Mouse (Mus musculus) megakaryocyte, embryonic 14.5 days (primary cell): Measurements from ENCODE around the gene Aip. TPM values are rescaled to one million over a fixed set of nuclear protein-coding genes. Genes with fewer than 3 reads are reported as not detected.

Experiments
- H3K27me3 ChIP-seq: replicated peaks from 2 replicates; pipeline ENCODE3; 2012; ENCODE audit warnings: inconsistent platforms
- H3K36me3 ChIP-seq: replicated peaks from 2 replicates; pipeline ENCODE3; 2012; ENCODE audit warnings: low read length, inconsistent platforms, mixed read lengths
- H3K4me1 ChIP-seq: 2 replicates; pipeline ENCODE4 v1.6.1; 2012; ENCODE audit warnings: inconsistent platforms
- H3K4me3 ChIP-seq: replicated peaks from 2 replicates; pipeline ENCODE3; 2012; ENCODE audit warnings: moderate library complexity, mild to moderate bottlenecking, inconsistent platforms
- H3K9me3 ChIP-seq: 2 replicates; pipeline ENCODE4 v1.6.1; 2012; ENCODE audit warnings: inconsistent platforms
- FLI1 ChIP-seq: IDR thresholded peaks from 2 replicates; pipeline ENCODE4 v1.6.1; 2012; ENCODE audit warnings: low read length, inconsistent platforms, mixed read lengths
- GATA1 ChIP-seq: IDR thresholded peaks from 3 replicates; pipeline ENCODE4 v1.6.1; 2012; ENCODE audit warnings: mixed read lengths, low read length, inconsistent platforms, borderline replicate concordance
- polyA plus RNA-seq: library from polyadenylated mRNA; stranded (reverse); fragments of >175 nt; gene quantifications from 2 replicates; pipeline ENCODE4 v1.2.3, GENCODE M21; 2012; ENCODE audit warnings: low replicate concordance; ENCODE audit not compliant: insufficient read depth

Aip gene
- polyA plus RNA-seq, 1 experiment: 293 TPM

GRCm38 (mm10) chr19:4091383-4091782 lies 34.3 kb downstream of the Aip start:
- no peaks in the 10 kb centered on the region for H3K36me3 ChIP-seq
- TF ChIP-seq GATA1 (no peak), FLI1 (no peak)
- H3K4me1 ChIP-seq: peaks cover 45% of the 10 kb centered on the region
- H3K4me3 ChIP-seq: no peak overlapping the region
- H3K27me3 ChIP-seq: peaks cover 36% of the 10 kb centered on the region
- H3K9me3 ChIP-seq: no peaks in the 10 kb centered on the region

- peak overlapping the region; percentile 4 for H3K4me3 ChIP-seq
- H3K9me3 ChIP-seq: no peaks in the 10 kb centered on the region
- peaks cover 46% of the 10 kb centered on the region for H3K27me3 ChIP-seq
- no peak for TF ChIP-seq GATA1
- no peak for TF ChIP-seq FLI1
- H3K36me3 ChIP-seq: no peaks in the 10 kb centered on the region
- peaks cover 49% of the 10 kb centered on the region for H3K4me1 ChIP-seq
These were observed 35.2 kb downstream of the Aip start for GRCm38 (mm10) chr19:4090446-4090845.

GRCm38 (mm10) chr19:4089128-4089527 lies 36.5 kb downstream of the Aip start:
- Histone ChIP-seq H3K4me3 (no peak overlapping the region), H3K9me3 (no peaks in the 10 kb centered on the region), H3K4me1 (peaks cover 62% of the 10 kb centered on the region), H3K27me3 (peaks cover 59% of the 10 kb centered on the region), H3K36me3 (no peaks in the 10 kb centered on the region)
- TF ChIP-seq GATA1 (no peak), FLI1 (no peak)

GRCm38 (mm10) chr19:4088146-4088545 lies 37.5 kb downstream of the Aip start:
- Histone ChIP-seq H3K4me3 (no peak overlapping the region), H3K27me3 (peaks cover 69% of the 10 kb centered on the region)
- no peak for TF ChIP-seq GATA1

GRCm38 (mm10) chr19:4087090-4087489 lies 38.6 kb downstream of the Aip start:
- no peaks in the 10 kb centered on the region for H3K36me3 ChIP-seq
- TF ChIP-seq FLI1 (no peak), GATA1 (no peak)
- no peaks in the 10 kb centered on the region for H3K9me3 ChIP-seq
- no peak overlapping the region for H3K4me3 ChIP-seq
- H3K27me3 ChIP-seq: peaks cover 73% of the 10 kb centered on the region
- peaks cover 61% of the 10 kb centered on the region for H3K4me1 ChIP-seq

More at GRCm38 (mm10) chr19:4088146-4088545, 37.5 kb downstream of the Aip start:
- Histone ChIP-seq H3K36me3 (no peaks in the 10 kb centered on the region), H3K9me3 (no peaks in the 10 kb centered on the region), H3K4me1 (peaks cover 65% of the 10 kb centered on the region)

- no peaks in the 10 kb centered on the region for H3K9me3 ChIP-seq
- H3K4me3 ChIP-seq: no peak overlapping the region
- no peak for TF ChIP-seq FLI1
- no peak for TF ChIP-seq GATA1
- H3K4me1 ChIP-seq: peaks cover 55% of the 10 kb centered on the region
- no peaks in the 10 kb centered on the region for H3K36me3 ChIP-seq
- H3K27me3 ChIP-seq: peaks cover 82% of the 10 kb centered on the region
These were observed 39.5 kb downstream of the Aip start for GRCm38 (mm10) chr19:4086156-4086555.

- H3K4me1 ChIP-seq: peaks cover 53% of the 10 kb centered on the region
- H3K27me3 ChIP-seq: peaks cover 86% of the 10 kb centered on the region
- H3K9me3 ChIP-seq: no peaks in the 10 kb centered on the region
- no peak overlapping the region for H3K4me3 ChIP-seq
- H3K36me3 ChIP-seq: no peaks in the 10 kb centered on the region
- no peak for TF ChIP-seq GATA1
- TF ChIP-seq FLI1: no peak
These were observed 40.7 kb downstream of the Aip start for GRCm38 (mm10) chr19:4084984-4085383.

- TF ChIP-seq FLI1: no peak
- no peak for TF ChIP-seq GATA1
- peaks cover 53% of the 10 kb centered on the region for H3K4me1 ChIP-seq
- no peak overlapping the region for H3K4me3 ChIP-seq
- no peaks in the 10 kb centered on the region for H3K9me3 ChIP-seq
- H3K36me3 ChIP-seq: no peaks in the 10 kb centered on the region
- peaks cover 86% of the 10 kb centered on the region for H3K27me3 ChIP-seq
These were observed 41.8 kb downstream of the Aip start for GRCm38 (mm10) chr19:4083826-4084225.

GRCm38 (mm10) chr19:4083316-4083715 lies 42.3 kb downstream of the Aip start:
- Histone ChIP-seq H3K4me3 (no peak overlapping the region), H3K4me1 (peaks cover 49% of the 10 kb centered on the region), H3K9me3 (no peaks in the 10 kb centered on the region), H3K36me3 (no peaks in the 10 kb centered on the region), H3K27me3 (peaks cover 84% of the 10 kb centered on the region)
- TF ChIP-seq FLI1: no peak

- Histone ChIP-seq H3K4me1 (peaks cover 50% of the 10 kb centered on the region), H3K9me3 (peaks cover 6% of the 10 kb centered on the region; the same call in 1 of the 2 replicates), H3K27me3 (peaks cover 85% of the 10 kb centered on the region), H3K4me3 (no peak overlapping the region), H3K36me3 (no peaks in the 10 kb centered on the region)
- TF ChIP-seq FLI1 (no peak), GATA1 (no peak)
These were observed 43.3 kb downstream of the Aip start for GRCm38 (mm10) chr19:4082219-4082965.

- H3K4me1 ChIP-seq: peaks cover 43% of the 10 kb centered on the region
These were observed 44.3 kb downstream of the Aip start, which contains the start of gene Cabp2 for GRCm38 (mm10) chr19:4081394-4081793. Gene Cabp2, plus strand, starts transcription at chr19:4081578.

More at GRCm38 (mm10) chr19:4081394-4081793, 44.3 kb downstream of the Aip start, which contains the start of gene Cabp2:
- Histone ChIP-seq H3K36me3 (no peaks in the 10 kb centered on the region), H3K27me3 (peaks cover 78% of the 10 kb centered on the region), H3K4me3 (no peak within 1 kb of the TSS), H3K9me3 (peaks cover 9% of the 10 kb centered on the region)
- no peak for TF ChIP-seq GATA1
- TF ChIP-seq FLI1: no peak
